Mouse (Mus musculus): ENCODE data around the gene Dpp8.

The Dpp8 gene

DNA sequence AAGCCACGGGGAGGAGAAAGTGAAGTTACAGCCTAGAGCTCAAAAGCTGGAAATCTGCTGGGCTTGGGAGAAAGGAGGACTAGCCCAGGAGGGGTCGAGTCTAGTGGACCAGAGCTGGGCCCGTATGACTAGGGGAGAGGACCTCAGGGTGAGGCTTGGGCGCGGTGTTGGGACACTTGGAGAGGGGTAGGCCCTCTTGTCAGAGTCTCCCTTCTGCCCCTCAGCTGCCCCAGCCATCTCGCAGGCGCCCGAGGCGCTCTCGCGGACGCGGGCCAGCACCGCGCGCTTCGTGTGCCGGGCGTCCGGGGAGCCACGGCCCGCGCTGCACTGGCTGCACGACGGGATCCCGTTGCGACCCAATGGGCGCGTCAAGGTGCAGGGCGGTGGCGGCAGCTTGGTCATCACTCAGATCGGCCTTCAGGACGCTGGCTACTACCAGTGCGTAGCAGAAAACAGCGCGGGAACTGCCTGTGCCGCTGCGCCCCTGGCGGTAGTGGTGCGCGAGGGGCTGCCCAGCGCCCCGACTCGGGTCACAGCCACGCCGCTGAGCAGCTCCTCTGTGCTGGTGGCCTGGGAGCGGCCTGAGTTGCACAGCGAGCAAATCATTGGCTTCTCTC, 91.4 kb downstream of the Dpp8 start:
- no peak for DNase-seq (ENCODE audit: extremely low spot score, low read depth, low spot score)

DNA sequence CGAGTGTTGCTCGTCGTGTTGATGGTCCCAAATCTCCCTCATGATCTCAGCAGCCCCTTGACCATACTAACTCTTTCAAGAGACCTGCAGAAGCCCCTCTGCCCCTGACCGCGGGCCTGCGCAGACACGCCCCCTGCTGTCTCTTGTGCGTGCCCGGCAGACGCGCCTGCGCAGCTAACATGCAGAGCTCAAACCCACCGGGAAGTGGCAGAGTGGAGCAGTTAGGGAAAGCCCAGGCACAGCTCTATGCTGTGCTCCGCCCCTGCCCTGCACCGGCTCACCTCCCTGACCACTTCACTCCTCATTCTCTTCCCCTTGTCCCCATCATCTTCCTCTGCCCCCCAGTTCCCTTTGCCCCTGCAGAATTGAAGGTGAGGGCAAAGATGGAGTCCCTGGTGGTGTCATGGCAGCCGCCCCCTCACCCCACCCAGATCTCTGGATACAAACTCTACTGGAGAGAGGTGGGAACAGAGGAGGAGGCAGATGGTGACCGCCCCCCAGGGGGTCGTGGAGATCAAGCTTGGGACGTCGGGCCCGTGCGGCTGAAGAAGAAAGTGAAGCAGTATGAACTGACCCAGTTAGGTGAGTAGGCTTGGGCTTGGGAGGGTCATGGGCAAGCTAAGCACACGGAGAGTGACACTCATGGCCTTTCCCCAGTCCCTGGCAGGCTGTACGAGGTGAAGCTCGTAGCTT, 96.1 kb downstream of the Dpp8 start:
- DNase-seq (ENCODE audit: extremely low spot score, low read depth, low spot score), result no peak

DNA sequence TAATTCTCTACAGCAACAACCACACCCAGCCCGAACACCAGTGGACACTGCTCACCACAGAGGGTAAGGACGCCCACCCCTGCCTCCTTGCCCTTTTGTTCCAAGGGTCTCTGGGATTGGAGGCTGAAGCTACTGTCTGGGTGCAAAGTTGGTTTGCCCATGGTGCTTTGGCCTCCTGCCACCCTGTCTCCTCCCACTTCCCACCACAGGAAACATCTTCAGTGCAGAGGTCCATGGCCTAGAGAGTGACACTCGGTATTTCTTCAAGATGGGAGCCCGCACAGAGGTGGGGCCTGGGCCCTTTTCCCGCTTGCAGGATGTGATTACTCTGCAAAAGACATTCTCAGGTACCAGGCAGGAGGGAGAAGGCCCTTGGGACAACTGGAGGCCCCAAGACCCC, 99.5 kb downstream of the Dpp8 start:
- no peak for DNase-seq (ENCODE audit: extremely low spot score, low read depth, low spot score)
